Mouse (Mus musculus): ENCODE data around the gene Adck1.

The Adck1 gene

GRCm38 (mm10) chr12:88472832-88473231 is 112.5 kb downstream of the Adck1 start:
- DNase-seq (ENCODE audit: low spot score in 2 of 2): no peak

- no peak for DNase-seq (ENCODE audit: low spot score in 2 of 2)
These were observed 113.4 kb downstream of the Adck1 start for GRCm38 (mm10) chr12:88473796-88474195.

- no peak for DNase-seq (ENCODE audit: low spot score in 2 of 2)
These were observed 115.5 kb downstream of the Adck1 start for GRCm38 (mm10) chr12:88475833-88476232.

- no peak for DNase-seq (ENCODE audit: low spot score in 2 of 2)
These were observed 116.3 kb downstream of the Adck1 start for GRCm38 (mm10) chr12:88476702-88477101.

GRCm38 (mm10) chr12:88481657-88482056 is 121.3 kb downstream of the Adck1 start:
- DNase-seq (ENCODE audit: low spot score in 2 of 2): no peak

GRCm38 (mm10) chr12:88490881-88491280 is 130.5 kb downstream of the Adck1 start:
- DNase-seq (ENCODE audit: low spot score in 2 of 2): no peak

Data from spleen, postnatal 10 days (tissue).